Mouse (Mus musculus): ENCODE results near the gene Cops7b.
"Not testable (repeated sequence)": the region's sequence is repeated elsewhere in the genome, so short reads cannot be mapped to it uniquely, and the experiment has no call there.

Gene Cops7b

GRCm38 (mm10) chr1:86582451-86583096 is at the start of gene Cops7b, which contains the start of gene Pde6d:
Cops7b (plus strand) TSS chr1:86582904.
Pde6d (minus strand) TSS chr1:86582629.
- peak; percentile 98 for ATAC-seq (ENCODE audit: low TSS enrichment)

DNA sequence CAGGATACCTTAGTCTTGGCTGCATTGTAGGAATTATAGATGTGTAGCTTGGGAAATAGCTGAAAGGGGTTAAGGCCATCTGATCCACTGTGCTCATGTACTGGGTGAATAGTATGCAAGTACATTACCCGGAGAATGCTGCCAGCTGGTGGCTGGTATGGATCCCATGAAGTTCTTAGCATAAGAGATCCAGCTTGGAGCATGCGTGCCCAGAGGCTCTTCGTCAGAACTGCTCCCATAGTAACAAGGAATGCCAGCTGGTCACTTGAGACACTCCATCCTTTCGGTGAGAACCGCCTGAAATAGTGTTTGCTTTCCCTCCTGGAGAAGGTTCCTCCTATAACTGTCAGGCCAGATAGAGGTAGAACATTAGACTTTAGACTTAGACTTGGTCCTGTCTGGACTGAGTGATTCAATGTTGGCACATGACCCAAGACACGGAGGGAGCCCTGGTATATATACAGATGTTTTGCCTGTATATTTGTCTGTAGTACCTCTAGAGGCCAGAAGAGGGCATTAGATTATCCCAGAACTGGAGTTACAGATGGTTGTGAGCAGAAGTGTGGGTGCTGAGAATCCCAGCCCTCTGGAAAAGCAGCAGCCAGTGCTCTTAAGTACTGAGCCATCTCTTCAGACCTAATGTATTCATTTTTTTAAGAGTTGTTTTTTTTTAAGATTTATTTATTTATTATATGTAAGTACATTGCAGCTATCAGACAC is 49.1 kb upstream of the Cops7b start:
- ATAC-seq (ENCODE audit: low TSS enrichment) = peak; percentile 48

GRCm38 (mm10) chr1:86538383-86538782 is 44.3 kb upstream of the Cops7b start:
- no peak for ATAC-seq (ENCODE audit: low TSS enrichment)

- ATAC-seq (ENCODE audit: low TSS enrichment) = not testable (repeated sequence)
These were observed 43.1 kb upstream of the Cops7b start for GRCm38 (mm10) chr1:86539583-86539982.

DNA sequence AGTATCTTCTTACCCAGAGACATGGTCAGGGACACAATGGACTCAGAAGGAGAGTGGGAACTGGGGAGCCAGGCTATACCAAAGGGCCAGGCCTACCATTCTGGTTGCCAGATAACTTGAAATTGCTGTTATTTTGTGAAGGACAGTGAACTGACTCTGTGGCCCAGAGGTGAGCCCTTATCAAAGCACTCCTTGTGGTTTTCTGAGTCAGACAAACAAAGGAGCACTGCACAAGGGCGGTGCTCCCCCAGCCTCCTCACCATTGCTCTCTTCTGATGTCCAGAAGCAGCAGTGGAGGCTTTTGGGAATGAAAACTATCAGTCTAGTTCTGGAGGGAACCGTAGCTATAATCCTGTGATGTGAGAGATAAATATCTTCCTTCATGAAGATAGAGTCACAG is 40.1 kb upstream of the Cops7b start:
- no peak for ATAC-seq (ENCODE audit: low TSS enrichment)

- no peak for ATAC-seq (ENCODE audit: low TSS enrichment)
These were observed 35.9 kb upstream of the Cops7b start for GRCm38 (mm10) chr1:86546797-86547196.

GRCm38 (mm10) chr1:86551299-86551698 is 31.4 kb upstream of the Cops7b start:
- ATAC-seq (ENCODE audit: low TSS enrichment) = no peak

GRCm38 (mm10) chr1:86551877-86552276 is 30.8 kb upstream of the Cops7b start:
- no peak for ATAC-seq (ENCODE audit: low TSS enrichment)

DNA sequence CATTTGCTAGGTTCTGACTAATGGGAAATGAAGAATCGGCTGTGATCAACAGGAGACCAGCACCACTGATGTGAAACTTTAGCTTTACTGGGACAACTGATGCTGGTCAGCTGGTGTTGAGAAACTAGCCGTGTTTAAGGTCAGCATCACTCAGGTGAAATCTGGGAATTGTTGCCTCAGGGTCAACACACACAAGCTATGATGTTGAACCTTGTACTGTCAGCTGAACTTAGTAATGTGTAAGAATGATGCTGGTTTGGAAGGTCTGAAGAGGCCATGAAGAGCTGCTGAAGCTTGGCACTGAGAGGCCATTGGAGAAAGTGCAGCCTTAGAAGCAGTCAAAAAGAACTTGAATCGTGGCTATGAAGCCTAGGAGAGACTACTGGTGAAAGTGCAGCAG is 27.0 kb upstream of the Cops7b start:
- no peak for ATAC-seq (ENCODE audit: low TSS enrichment)

DNA sequence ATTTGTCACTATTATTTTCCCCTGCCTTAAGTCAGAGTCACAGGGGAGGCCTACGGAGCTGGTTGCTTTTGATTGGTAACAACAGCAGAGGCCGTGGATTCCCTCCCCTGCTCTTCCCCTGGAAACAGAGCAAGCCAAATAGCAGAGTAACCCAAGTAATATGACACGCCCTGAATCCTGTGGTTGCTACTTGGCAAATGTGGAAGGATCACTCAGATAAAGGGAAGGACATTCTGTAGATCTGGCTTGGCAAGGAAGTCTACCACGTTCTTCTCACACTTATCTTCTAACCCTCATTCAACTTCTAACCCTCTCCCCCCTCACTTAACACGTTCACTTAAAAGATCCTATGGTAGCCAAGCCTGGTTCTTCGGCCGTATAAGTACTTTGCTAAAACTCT is 24.8 kb upstream of the Cops7b start:
- no peak for ATAC-seq (ENCODE audit: low TSS enrichment)

- ATAC-seq (ENCODE audit: low TSS enrichment) = no peak
These were observed 23.5 kb upstream of the Cops7b start for GRCm38 (mm10) chr1:86559232-86559631.

- no peak for ATAC-seq (ENCODE audit: low TSS enrichment)
These were observed 20.0 kb upstream of the Cops7b start for GRCm38 (mm10) chr1:86562663-86563062.

- no peak for ATAC-seq (ENCODE audit: low TSS enrichment)
These were observed 14.3 kb upstream of the Cops7b start for GRCm38 (mm10) chr1:86568409-86568808.

GRCm38 (mm10) chr1:86569292-86569860 is 13.3 kb upstream of the Cops7b start:
- ATAC-seq (ENCODE audit: low TSS enrichment) = no peak

DNA sequence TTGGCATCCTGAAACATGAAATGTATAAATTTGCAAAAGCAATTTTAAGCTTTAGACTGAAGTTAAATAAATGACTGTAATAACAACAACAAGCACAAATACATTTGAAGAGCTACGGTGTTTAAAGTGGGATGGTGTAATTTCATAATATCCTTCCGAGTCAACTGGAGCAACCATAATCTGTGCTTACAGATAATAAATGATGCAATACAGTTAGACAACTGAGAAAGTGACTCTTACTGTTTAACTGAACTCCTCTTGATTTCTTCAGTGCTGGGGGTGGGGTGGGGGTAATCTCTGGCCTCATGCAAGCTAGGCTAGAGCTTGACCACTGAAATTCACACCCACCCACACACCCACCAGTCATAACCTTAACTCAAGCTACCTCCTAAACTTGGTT is 11.3 kb upstream of the Cops7b start:
- ATAC-seq (ENCODE audit: low TSS enrichment) = no peak

- peak; percentile 85 for ATAC-seq (ENCODE audit: low TSS enrichment)
These were observed 10.8 kb upstream of the Cops7b start for GRCm38 (mm10) chr1:86571941-86572340.

GRCm38 (mm10) chr1:86580426-86580825 is 2.3 kb upstream of the Cops7b start:
- no peak for ATAC-seq (ENCODE audit: low TSS enrichment)

- peak; percentile 48 for ATAC-seq (ENCODE audit: low TSS enrichment)
These were observed 833 bp upstream of the Cops7b start for GRCm38 (mm10) chr1:86581692-86582450.

GRCm38 (mm10) chr1:86583709-86584108 is 1.0 kb downstream of the Cops7b start:
- no peak for ATAC-seq (ENCODE audit: low TSS enrichment)

DNA sequence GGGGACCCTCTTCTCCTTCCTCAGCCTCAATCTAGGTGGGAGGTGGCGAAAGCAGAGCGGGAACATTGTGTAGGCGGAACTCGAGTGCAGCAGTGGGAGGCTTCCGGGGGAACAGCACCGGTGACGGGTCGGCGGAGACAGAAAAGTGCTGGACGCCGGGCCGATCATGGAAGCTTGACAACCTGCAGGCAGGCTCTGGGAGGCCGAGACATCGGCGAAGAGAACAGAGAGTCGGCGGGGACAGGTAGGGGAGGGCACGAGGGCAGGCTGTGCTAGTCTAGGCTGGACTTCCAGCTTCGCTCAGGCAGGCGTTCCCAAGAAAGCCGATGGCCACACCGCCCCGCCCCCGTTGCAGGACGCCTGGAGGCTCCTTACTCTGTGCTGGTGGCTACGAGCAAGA is 4.3 kb downstream of the Cops7b start:
- peak; percentile 53 for ATAC-seq (ENCODE audit: low TSS enrichment)

- no peak for ATAC-seq (ENCODE audit: low TSS enrichment)
These were observed 11.8 kb downstream of the Cops7b start for GRCm38 (mm10) chr1:86594539-86594938.

DNA sequence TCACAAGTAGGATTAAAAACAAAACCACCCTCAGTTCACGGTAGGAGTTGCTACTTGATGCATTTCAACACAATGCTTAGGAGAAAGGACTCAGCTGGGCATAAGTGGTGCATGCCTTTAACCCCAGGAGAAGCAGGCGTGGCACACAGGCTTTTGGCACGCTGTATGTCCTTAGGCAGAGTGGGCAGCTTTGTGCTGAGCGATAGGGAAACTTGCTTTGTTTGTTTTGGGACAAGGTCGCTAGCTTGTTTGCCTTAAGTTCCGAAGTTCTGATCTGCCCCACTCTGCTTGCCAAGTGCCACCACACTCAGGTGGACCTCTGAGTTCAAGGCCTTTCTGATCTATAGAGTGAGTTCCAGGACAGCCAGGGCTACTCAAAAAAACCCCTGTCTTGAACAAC is 12.6 kb downstream of the Cops7b start:
- no peak for ATAC-seq (ENCODE audit: low TSS enrichment)

Data from frontal cortex, adult (tissue).